Mouse (Mus musculus): Measurements from ENCODE around the gene Mak.

- TF ChIP-seq CTCF (IDR thresholded peaks at IDR 0.05 in 2 of 3, conservative IDR thresholded peaks at IDR 0.05 in 1 of 3; ENCODE audit: control insufficient read depth in 1 of 3, insufficient read depth in 1 of 3, low read depth in 2 of 3, low read length in 3 of 3, poor library complexity in 1 of 3, severe bottlenecking in 1 of 3) (no peak), JUND (IDR thresholded peaks at IDR 0.05; ENCODE audit: low read depth, low read length) (no peak), HCFC1 (IDR thresholded peaks at IDR 0.05; ENCODE audit: low read depth, low read length) (no peak), USF2 (IDR thresholded peaks at IDR 0.05; ENCODE audit: borderline replicate concordance in 1 of 2, insufficient read depth in 1 of 2, low read depth in 1 of 2, low read length in 2 of 2) (no peak), GATA1 (IDR thresholded peaks at IDR 0.05; ENCODE audit: low read depth, low read length) (no peak), POLR2A (IDR thresholded peaks at IDR 0.05; ENCODE audit: control insufficient read depth in 1 of 2, insufficient read depth in 1 of 2, low read depth in 1 of 2, low read length in 2 of 2, poor library complexity in 1 of 2) (no peak), NRF1 (IDR thresholded peaks at IDR 0.05; ENCODE audit: insufficient read depth, low read depth, low read length, poor library complexity, severe bottlenecking) (no peak), MAX (IDR thresholded peaks at IDR 0.05; ENCODE audit: low read length) (no peak), KAT2A (conservative IDR thresholded peaks at IDR 0.05; ENCODE audit: low read depth, low read length) (no peak)
These were observed 651 bp downstream of the Mak start for GRCm38 (mm10) chr13:41078690-41079420.

Measured in MEL (cell line).